Mouse (Mus musculus): ENCODE data around the gene Gigyf1. TPM values are rescaled to one million over a fixed set of nuclear protein-coding genes. Genes with fewer than 3 reads are reported as not detected.

The Gigyf1 gene
- total RNA-seq, 2 experiments from 2014 or later: 32.0 to 32.8 TPM

GRCm38 (mm10) chr5:137533117-137533827 is 14.9 kb downstream of the Gigyf1 start, which contains the start of the genes Epo and Gnb2:
Gene Epo (minus strand): TSS chr5:137533242.
Gene Gnb2 (minus strand): TSS chr5:137533510.
- DNase-seq: peak; percentile 99 to 100

- no peak for DNase-seq
These were observed 16.4 kb downstream of the Gigyf1 start for GRCm38 (mm10) chr5:137534762-137535161.

- DNase-seq: no peak
These were observed 17.0 kb downstream of the Gigyf1 start for GRCm38 (mm10) chr5:137535318-137535717.

- no peak for DNase-seq
These were observed 19.1 kb downstream of the Gigyf1 start for GRCm38 (mm10) chr5:137537461-137537860.

GRCm38 (mm10) chr5:137539291-137539801 is 21.0 kb downstream of the Gigyf1 start:
- peak; percentile 55 to 60 for DNase-seq

GRCm38 (mm10) chr5:137540991-137541390 is 22.6 kb downstream of the Gigyf1 start:
- no peak for DNase-seq

GRCm38 (mm10) chr5:137541768-137542540 is 23.6 kb downstream of the Gigyf1 start:
- DNase-seq: peak; percentile 63 to 78

GRCm38 (mm10) chr5:137544926-137545325 is 26.6 kb downstream of the Gigyf1 start:
- peak; percentile 53 to 66 for DNase-seq

- DNase-seq: no peak
These were observed 27.2 kb downstream of the Gigyf1 start for GRCm38 (mm10) chr5:137545596-137545995.

- DNase-seq: peak in 1 of 2 experiments; percentile 51
These were observed 31.5 kb downstream of the Gigyf1 start for GRCm38 (mm10) chr5:137549840-137550239.

- DNase-seq: no peak
These were observed 32.8 kb downstream of the Gigyf1 start for GRCm38 (mm10) chr5:137551119-137551518.

GRCm38 (mm10) chr5:137553000-137553399 is 34.7 kb downstream of the Gigyf1 start:
- no peak for DNase-seq

GRCm38 (mm10) chr5:137553411-137553837 is 35.1 kb downstream of the Gigyf1 start, which contains the start of gene Actl6b:
Gene Actl6b (plus strand): TSS chr5:137553517.
- peak; percentile 84 to 85 for DNase-seq

- no peak for DNase-seq
These were observed 35.5 kb downstream of the Gigyf1 start for GRCm38 (mm10) chr5:137553898-137554297.

GRCm38 (mm10) chr5:137561556-137561955 is 43.2 kb downstream of the Gigyf1 start:
- DNase-seq: no peak

- no peak for DNase-seq
These were observed 44.6 kb downstream of the Gigyf1 start for GRCm38 (mm10) chr5:137562965-137563364.

GRCm38 (mm10) chr5:137565744-137566143 is 47.4 kb downstream of the Gigyf1 start:
- no peak for DNase-seq

- DNase-seq: no peak
These were observed 48.1 kb downstream of the Gigyf1 start for GRCm38 (mm10) chr5:137566416-137566815.

- peak; percentile 23 to 44 for DNase-seq
These were observed 50.0 kb downstream of the Gigyf1 start for GRCm38 (mm10) chr5:137568223-137568798.

GRCm38 (mm10) chr5:137569031-137569430 is 50.7 kb downstream of the Gigyf1 start:
- DNase-seq: no peak

GRCm38 (mm10) chr5:137569665-137570064 is 51.3 kb downstream of the Gigyf1 start, which contains the start of gene Tfr2:
Gene Tfr2 (plus strand): TSS chr5:137569840.
- DNase-seq: peak; percentile 59 to 77

GRCm38 (mm10) chr5:137570181-137570580 is 51.8 kb downstream of the Gigyf1 start:
- no peak for DNase-seq
